Mouse (Mus musculus) G1E-ER4 (cell line): ENCODE data around the gene Adam15. TPM values are rescaled to one million over a fixed set of nuclear protein-coding genes. Genes with fewer than 3 reads are reported as not detected.

Source experiments
- GATA1 ChIP-seq: IDR thresholded peaks from one replicate; pipeline ENCODE4 v1.8.0; 2012; ENCODE audit warnings: low read length, inconsistent platforms
- polyA plus RNA-seq: library from polyadenylated mRNA; stranded (reverse); fragments of >175 nt; gene quantifications from 2 replicates; pipeline ENCODE4 v1.2.3, GENCODE M21; 2012

The Adam15 gene
- polyA plus RNA-seq, result not detected in 2 replicates

DNA sequence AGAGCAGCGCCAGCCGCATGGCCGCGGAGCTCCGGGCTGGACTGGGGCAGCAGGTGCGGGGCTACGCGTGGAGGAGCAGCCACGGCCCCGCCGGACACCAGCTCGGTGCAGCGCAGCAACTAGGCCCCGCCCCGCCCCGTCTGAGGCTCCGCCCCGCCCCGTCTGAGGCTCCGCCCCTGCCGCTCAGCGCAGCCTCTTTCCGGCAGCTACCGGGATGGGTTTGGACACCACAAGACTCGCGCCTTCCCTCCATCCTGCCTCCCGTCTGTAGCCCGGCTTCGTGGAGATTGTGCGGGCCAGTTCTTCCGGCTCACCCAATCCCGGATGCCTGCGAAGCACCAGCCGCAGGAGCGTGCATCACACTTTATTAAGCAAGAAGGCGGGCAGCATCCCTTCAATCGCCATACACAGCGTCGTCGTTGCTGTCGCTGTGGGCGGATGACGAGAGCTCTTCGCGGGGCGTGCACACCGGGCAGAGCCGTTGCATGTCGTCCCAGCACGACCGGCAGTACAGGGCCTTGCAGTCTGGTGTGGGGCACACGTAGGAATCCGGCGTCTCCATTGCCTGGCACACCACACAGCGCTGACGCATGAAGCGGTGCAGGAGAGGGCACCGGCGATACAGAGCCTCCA, at the start of gene Adam15:
Adam15 (minus strand) TSS at position 128 of the 633 bp plus-strand sequence.
- TF ChIP-seq GATA1, result no peak

- TF ChIP-seq GATA1, result no peak
Measured at GRCm38 (mm10) chr3:89396654-89397005, 46.8 kb upstream of the Adam15 start.

DNA sequence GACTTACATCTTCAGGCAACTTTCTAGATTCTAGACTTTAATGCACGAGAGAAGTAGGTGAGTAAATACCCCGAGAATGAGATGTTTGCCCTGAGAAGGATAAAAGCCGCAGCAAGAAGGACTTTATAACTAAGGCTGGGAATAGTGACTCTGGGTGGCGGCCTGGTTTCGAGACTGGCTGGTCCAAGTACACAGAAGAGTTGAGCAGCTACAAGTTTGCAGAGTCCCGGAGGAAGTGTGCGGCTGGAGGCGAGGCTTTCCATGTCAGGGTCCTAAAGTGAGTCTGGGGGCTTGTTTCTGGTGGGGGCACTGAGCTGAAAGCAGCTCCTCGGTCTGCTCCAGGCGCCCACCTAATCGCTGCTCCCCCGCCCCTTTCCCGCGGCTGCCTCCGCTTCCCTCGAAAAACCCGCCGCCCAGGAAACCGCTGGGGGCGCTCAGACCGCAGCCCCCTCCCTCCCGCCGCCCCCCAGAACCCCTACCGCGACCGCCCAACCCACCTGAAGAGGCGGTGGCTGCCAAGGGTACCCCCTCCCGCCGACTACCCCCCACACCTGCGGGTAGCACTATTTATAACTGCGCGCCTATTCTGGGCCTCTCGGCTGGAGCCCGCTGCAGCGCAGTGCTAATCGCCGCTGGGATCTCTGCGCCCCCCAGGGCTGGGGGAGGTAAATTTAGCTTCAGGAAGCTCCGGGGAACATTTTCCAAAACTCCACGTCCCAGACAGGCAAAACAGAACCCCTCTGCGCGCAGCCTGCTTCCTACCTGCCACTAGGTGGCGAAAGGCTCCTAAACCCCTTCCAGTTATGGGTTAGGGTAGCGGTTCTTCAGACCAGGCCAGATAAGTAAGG, 46.2 kb upstream of the Adam15 start:
- TF ChIP-seq GATA1, result no peak

- TF ChIP-seq GATA1, result no peak
Measured at GRCm38 (mm10) chr3:89395419-89395805, 45.6 kb upstream of the Adam15 start.

GRCm38 (mm10) chr3:89394894-89395256, 45.1 kb upstream of the Adam15 start:
- TF ChIP-seq GATA1, result no peak

GRCm38 (mm10) chr3:89394006-89394893, 44.5 kb upstream of the Adam15 start, which contains the start of gene Zbtb7b:
Zbtb7b (minus strand) TSS chr3:89394776.
- TF ChIP-seq GATA1, result no peak

- TF ChIP-seq GATA1, result no peak
Measured at GRCm38 (mm10) chr3:89393605-89394004, 43.8 kb upstream of the Adam15 start.

GRCm38 (mm10) chr3:89392871-89393311, 43.1 kb upstream of the Adam15 start:
- no peak for TF ChIP-seq GATA1

GRCm38 (mm10) chr3:89391663-89392511, 42.1 kb upstream of the Adam15 start:
- no peak for TF ChIP-seq GATA1

GRCm38 (mm10) chr3:89390699-89391662, 41.2 kb upstream of the Adam15 start:
- no peak for TF ChIP-seq GATA1

- no peak for TF ChIP-seq GATA1
Measured at GRCm38 (mm10) chr3:89390111-89390515, 40.3 kb upstream of the Adam15 start.

- no peak for TF ChIP-seq GATA1
Measured at GRCm38 (mm10) chr3:89388901-89389740, 39.3 kb upstream of the Adam15 start.
